Mouse (Mus musculus) neural tube, embryonic 13.5 days (tissue): ENCODE measurements around the gene Ttll7. TPM values are rescaled to one million over a fixed set of nuclear protein-coding genes. Genes with fewer than 3 reads are reported as not detected.
A peak's percentile ranks its signal among the peaks of the same experiment; 100 is the strongest.

ENCODE experiments used
- ATAC-seq: fragments of 200-750 bp; cut with Nextera tagmentation; 2 replicates; pipeline ENCODE4 v1.8.0; 2017; ENCODE audit warnings: low read depth, mild to moderate bottlenecking, moderate TSS enrichment, moderate library complexity
- H3K27ac ChIP-seq: fragments of 300-500 bp; sonication (generic); replicated peaks from 2 replicates; pipeline ENCODE4 v1.5.1; 2015; ENCODE audit warnings: moderate library complexity, mild to moderate bottlenecking, inconsistent platforms
- H3K27me3 ChIP-seq: fragments of 300-500 bp; sonication (generic); 2 replicates; pipeline ENCODE4 v1.6.1; 2015; ENCODE audit warnings: mild to moderate bottlenecking, inconsistent platforms
- H3K36me3 ChIP-seq: fragments of 300-500 bp; sonication (generic); 2 replicates; pipeline ENCODE4 v1.6.1; 2015; ENCODE audit warnings: mild to moderate bottlenecking, inconsistent platforms
- H3K4me1 ChIP-seq: fragments of 300-500 bp; sonication (generic); replicated peaks from 2 replicates; pipeline ENCODE4 v1.6.1; 2015; ENCODE audit warnings: inconsistent platforms
- H3K4me2 ChIP-seq: fragments of 300-500 bp; sonication (generic); 2 replicates; pipeline ENCODE4 v1.6.1; 2015; ENCODE audit warnings: inconsistent platforms, mild to moderate bottlenecking, moderate library complexity
- H3K4me3 ChIP-seq: fragments of 300-500 bp; sonication (generic); 2 replicates; pipeline ENCODE4 v1.5.1; 2015; ENCODE audit warnings: mild to moderate bottlenecking, inconsistent platforms
- H3K9ac ChIP-seq: fragments of 300-500 bp; sonication (generic); 2 replicates; pipeline ENCODE4 v1.6.1; 2015; ENCODE audit warnings: moderate library complexity, mild to moderate bottlenecking, inconsistent platforms
- H3K9me3 ChIP-seq: fragments of 300-500 bp; sonication (generic); 2 replicates; pipeline ENCODE4 v1.6.1; 2016; ENCODE audit warnings: inconsistent platforms
- WGBS: fragments of 180-500 bp; shearing (Covaris S2); methylation state at CpG from one replicate; pipeline ENCODE4 v1.1.7; 2015; 5-methylcytosine and 5-hydroxymethylcytosine counted together
- polyA plus RNA-seq: library from polyadenylated mRNA; unstranded; fragments of >200 nt; fragmentation: Nextera tagmentation; extraction: Ambion mirVana; gene quantifications from 2 replicates; pipeline ENCODE4 v1.2.1, GENCODE M21; 2015

The Ttll7 gene
- polyA plus RNA-seq, 1 experiment from 2014 or later, result 20.8 TPM

DNA sequence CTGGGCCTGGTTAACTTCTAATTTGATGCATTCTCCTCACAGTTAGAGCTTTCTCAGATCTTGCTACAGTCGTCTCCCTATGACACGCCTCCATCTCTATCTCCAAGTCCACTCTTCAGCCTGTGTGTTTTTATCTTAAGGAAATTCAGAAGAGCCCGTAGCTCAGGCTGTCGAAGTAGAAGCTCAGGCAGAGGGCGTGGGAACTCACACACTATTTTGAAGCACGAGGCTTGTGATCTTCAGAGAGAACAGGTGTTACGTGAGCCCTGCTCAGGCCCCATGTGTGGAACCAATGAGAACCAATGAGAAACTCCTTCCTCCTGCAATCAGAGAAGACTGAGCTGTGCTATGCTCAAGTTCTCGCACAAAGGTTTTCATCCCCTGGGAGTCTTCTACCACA, 65.7 kb downstream of the Ttll7 start:
- Histone ChIP-seq H3K27me3 (peaks cover 3% of the 10 kb centered on the region; the same call in 1 of the 2 replicates), H3K4me2 (no peak overlapping the region), H3K27ac (no peak overlapping the region), H3K4me1 (no peaks in the 10 kb centered on the region), H3K4me3 (no peak overlapping the region), H3K36me3 (peaks cover 6% of the 10 kb centered on the region; the same call in 1 of the 2 replicates), H3K9me3 (no peaks in the 10 kb centered on the region), H3K9ac (no peak overlapping the region)
- ATAC-seq, result no peak
- WGBS, result 74% methylated on average over 8 of the region's 8 CpGs

DNA sequence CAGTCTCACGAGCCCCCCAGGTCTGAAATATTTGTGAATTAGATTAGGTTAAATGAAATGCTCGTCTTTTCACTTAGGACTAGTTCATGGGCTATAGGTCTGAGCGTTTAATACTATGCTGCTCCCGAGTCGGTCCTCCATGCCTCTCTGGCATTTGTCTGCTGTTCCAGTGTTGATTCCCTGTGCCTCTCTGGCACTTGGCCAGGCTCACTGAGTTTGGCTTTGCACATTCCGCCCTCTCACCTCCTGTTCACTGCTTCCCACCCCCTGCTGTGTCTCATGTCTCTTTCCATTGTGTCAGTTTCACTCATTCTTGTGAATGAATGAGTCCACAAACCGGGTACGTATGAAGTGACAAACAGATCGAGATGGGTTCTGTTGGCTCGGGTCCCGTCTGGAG, 66.2 kb downstream of the Ttll7 start:
- Histone ChIP-seq H3K4me3 (no peak overlapping the region), H3K27me3 (peaks cover 3% of the 10 kb centered on the region; the same call in 1 of the 2 replicates), H3K27ac (no peak overlapping the region), H3K9ac (no peak overlapping the region), H3K4me2 (no peak overlapping the region), H3K9me3 (no peaks in the 10 kb centered on the region), H3K4me1 (no peaks in the 10 kb centered on the region), H3K36me3 (peaks cover 6% of the 10 kb centered on the region; the same call in 1 of the 2 replicates)
- 63% methylated on average over 11 of the region's 11 CpGs for WGBS
- no peak for ATAC-seq

DNA sequence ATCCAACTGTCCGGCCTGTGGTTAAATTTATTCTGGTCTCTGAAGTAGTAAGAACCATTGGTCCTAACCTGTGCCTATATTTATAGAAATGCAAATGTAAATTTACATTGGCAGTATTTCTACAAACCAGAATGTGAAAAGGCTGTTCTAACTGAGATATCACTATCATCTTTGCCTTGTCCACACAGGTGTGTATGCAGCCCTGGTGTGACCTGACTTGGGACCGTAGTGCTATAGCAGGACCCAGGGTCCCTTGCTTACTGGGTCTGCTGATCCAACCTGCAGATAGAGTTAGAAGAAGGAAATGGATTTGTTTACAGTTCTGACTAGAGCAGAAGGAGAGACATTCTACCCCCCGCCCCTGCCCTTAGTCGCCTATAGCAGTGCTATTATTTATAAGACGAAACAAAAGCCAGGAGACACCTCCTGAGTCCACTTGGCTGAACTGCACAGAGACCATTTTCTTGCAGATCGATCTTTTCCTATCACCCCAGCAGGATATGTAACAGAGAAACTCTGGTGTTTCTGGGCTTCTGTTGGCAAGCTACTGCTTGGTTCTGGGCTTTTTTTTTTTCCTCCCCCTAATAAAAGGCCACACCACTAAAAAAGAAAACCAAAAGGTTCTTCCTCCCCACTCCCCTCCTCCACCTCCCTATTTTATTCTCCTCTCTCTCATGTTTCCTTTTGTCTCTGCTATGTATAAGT, 75.3 kb downstream of the Ttll7 start:
- H3K4me1 ChIP-seq, result no peaks in the 10 kb centered on the region
- no peak overlapping the region for H3K9ac ChIP-seq
- no peaks in the 10 kb centered on the region for H3K27me3 ChIP-seq
- no peak overlapping the region for H3K27ac ChIP-seq
- no peak overlapping the region for H3K4me3 ChIP-seq
- no peak for ATAC-seq
- 86% methylated on average over 6 of the region's 6 CpGs for WGBS
- no peak overlapping the region for H3K4me2 ChIP-seq
- peaks cover 30% of the 10 kb centered on the region for H3K36me3 ChIP-seq
- H3K9me3 ChIP-seq, result no peaks in the 10 kb centered on the region

DNA sequence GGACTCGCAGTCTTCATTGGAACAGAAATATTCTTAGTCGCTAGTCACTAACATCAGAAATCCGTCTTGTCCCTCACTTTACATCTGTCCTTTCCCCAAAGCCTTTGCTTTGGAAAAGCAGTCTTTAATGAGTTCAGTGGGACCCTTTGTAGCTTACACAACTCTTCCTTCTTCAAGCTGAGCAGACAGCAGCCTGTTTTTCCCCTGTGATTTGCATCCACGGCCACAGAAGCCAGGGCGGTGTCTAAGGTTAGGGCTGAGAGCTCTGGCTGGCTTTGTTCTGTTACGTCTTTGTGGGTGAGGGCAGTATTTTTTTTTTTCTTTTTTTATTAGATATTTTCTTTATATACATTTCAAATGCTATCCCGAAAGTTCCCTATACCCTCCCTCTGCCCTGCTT, 76.0 kb downstream of the Ttll7 start:
- 87% methylated on average over 7 of the region's 7 CpGs for WGBS
- ATAC-seq, result no peak
- H3K36me3 ChIP-seq, result peaks cover 30% of the 10 kb centered on the region
- H3K27ac ChIP-seq, result no peak overlapping the region
- H3K4me1 ChIP-seq, result no peaks in the 10 kb centered on the region
- H3K9me3 ChIP-seq, result no peaks in the 10 kb centered on the region
- no peaks in the 10 kb centered on the region for H3K27me3 ChIP-seq
- H3K4me2 ChIP-seq, result no peak overlapping the region
- H3K4me3 ChIP-seq, result no peak overlapping the region
- no peak overlapping the region for H3K9ac ChIP-seq

DNA sequence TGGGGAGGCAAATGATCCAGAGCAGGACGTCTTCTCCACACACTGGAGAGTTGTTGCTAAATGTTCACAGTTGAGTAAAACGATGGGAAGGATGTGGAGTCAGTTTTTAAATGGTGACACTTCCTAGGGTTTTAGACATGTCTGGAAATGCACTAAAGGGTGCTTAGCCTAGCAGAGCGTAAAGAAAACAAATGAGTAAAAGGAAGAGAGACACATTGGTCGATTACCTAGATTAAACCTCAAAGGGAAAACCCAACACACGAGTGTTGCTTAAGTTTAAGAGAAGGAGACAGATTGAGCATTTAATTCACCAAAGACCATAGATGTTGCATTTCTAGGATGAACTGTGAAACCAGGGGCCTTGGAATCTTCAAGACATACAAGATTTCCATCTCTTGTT, 76.8 kb downstream of the Ttll7 start:
- no peak overlapping the region for H3K27ac ChIP-seq
- no peak for ATAC-seq
- no peaks in the 10 kb centered on the region for H3K27me3 ChIP-seq
- WGBS, result 82% methylated on average over 5 of the region's 5 CpGs
- no peaks in the 10 kb centered on the region for H3K9me3 ChIP-seq
- no peak overlapping the region for H3K4me2 ChIP-seq
- H3K9ac ChIP-seq, result no peak overlapping the region
- H3K4me3 ChIP-seq, result no peak overlapping the region
- H3K4me1 ChIP-seq, result no peaks in the 10 kb centered on the region
- H3K36me3 ChIP-seq, result peaks cover 30% of the 10 kb centered on the region

DNA sequence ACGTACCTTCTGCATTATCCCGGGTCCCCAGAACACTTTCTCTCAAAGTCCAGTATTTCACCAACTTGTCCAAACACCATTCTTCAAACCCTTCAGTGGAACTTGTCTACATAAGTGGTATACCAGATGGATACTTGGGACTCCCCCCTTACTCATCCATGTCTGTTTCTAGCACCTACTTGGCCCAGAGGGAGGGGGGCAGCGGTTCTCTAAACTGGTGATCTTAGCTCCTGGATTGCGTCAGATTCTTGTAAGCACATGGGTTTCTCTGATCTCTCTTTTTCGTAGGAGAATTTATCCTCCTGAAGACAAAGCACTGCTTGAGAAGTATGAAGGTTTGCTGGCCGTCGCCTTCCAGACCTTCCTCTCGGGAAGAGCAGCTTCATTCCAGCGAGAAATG, 79.0 kb downstream of the Ttll7 start:
- no peaks in the 10 kb centered on the region for H3K27me3 ChIP-seq
- WGBS, result 92% methylated on average over 9 of the region's 9 CpGs
- H3K4me3 ChIP-seq, result no peak overlapping the region
- no peak for ATAC-seq
- H3K36me3 ChIP-seq, result peaks cover 45% of the 10 kb centered on the region
- H3K4me1 ChIP-seq, result no peaks in the 10 kb centered on the region
- no peaks in the 10 kb centered on the region for H3K9me3 ChIP-seq
- no peak overlapping the region for H3K4me2 ChIP-seq
- no peak overlapping the region for H3K9ac ChIP-seq
- H3K27ac ChIP-seq, result no peak overlapping the region

DNA sequence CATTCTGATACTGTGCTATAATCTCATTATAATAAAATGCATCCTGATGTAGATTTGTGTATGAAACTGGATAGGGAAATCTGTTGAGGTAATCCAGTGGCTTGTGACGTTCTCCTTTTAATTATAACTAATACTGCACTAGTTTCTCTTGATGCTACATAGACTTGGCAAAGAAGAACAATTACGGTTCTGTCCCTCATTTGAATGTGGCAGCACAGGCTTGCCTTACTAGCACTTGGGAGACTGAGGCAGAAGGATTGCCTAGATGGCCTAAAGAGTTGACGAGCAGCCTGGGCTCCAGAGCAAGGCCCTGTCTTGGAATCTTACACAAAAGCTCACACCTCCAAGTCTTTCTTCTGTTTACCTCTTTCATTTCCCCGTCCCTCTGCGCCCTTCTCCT, 80.3 kb downstream of the Ttll7 start:
- ATAC-seq, result no peak
- H3K4me1 ChIP-seq, result no peaks in the 10 kb centered on the region
- H3K36me3 ChIP-seq, result peaks cover 49% of the 10 kb centered on the region
- 86% methylated on average over 5 of the region's 5 CpGs for WGBS
- no peaks in the 10 kb centered on the region for H3K9me3 ChIP-seq
- H3K9ac ChIP-seq, result no peak overlapping the region
- no peak overlapping the region for H3K4me2 ChIP-seq
- H3K27ac ChIP-seq, result no peak overlapping the region
- H3K4me3 ChIP-seq, result no peak overlapping the region
- no peaks in the 10 kb centered on the region for H3K27me3 ChIP-seq

DNA sequence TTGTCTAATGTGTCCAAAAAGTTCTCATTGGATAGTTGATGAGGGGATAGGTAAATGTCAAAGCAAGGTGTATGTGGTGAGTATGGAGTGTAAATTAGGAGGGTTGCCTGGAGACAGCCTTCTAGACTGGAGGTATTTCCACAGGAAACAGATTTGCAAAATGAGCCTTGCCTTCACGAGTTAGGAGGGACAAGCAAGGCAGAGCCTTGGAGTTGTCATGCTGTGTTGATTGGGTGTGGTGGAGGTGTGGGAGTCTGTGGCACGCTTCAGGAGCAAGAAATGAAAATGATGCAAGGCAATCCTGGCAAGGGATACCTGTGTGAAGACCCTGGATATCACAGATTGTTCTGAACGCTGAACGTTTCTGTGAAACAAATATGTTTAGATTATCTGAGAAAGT, 84.7 kb downstream of the Ttll7 start:
- no peaks in the 10 kb centered on the region for H3K27me3 ChIP-seq
- peaks cover 30% of the 10 kb centered on the region for H3K36me3 ChIP-seq
- H3K4me2 ChIP-seq, result no peak overlapping the region
- peaks cover 6% of the 10 kb centered on the region; the same call in 1 of the 2 replicates for H3K4me1 ChIP-seq
- ATAC-seq, result no peak
- no peak overlapping the region for H3K4me3 ChIP-seq
- no peak overlapping the region for H3K27ac ChIP-seq
- H3K9me3 ChIP-seq, result no peaks in the 10 kb centered on the region
- H3K9ac ChIP-seq, result no peak overlapping the region
- WGBS, result 82% methylated on average over 4 of the region's 4 CpGs

DNA sequence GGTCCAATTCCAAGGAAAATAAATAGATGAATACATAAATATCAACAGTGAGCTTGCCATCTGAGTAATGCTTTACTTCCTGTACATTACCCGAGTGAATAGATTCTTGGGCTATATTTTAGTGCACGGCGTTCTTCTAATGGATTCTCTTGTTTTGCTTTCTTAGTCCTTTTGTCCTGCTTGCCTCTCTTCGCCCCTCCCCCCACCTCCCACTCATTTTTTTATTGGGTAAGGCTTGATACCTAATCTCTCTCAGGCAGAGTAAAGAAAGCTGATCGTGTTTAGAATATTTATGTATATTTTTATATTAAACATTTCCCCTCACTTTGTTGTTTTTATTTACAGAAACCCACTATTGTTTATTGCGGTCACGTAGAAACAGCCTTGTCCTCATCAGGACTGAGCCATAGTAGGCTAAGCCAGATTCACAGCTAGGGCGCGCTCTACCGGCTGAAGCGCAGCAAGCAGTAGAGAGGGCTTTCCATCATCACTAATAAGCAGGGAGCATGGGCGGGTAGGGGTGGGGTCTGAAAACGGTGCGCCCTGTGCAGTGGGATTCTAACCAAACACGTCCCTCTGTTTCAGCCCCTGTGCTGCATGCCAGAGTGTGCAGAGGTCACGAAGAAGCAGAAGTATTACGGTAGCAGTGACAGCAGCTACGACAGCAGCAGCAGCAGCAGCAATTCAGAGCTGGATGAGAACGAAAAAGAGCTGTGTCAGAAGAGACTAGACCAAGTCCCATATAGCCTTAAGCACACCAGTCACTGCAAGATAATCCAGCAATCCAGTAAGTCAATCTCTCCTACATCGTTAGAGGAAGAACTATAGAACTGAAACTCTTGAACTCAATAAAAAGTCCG, 87.5 kb downstream of the Ttll7 start:
- peak overlapping the region; percentile 34 for H3K4me2 ChIP-seq
- peaks cover 6% of the 10 kb centered on the region; the same call in 1 of the 2 replicates for H3K4me1 ChIP-seq
- peak; percentile 93 for ATAC-seq
- H3K27me3 ChIP-seq, result no peaks in the 10 kb centered on the region
- H3K9ac ChIP-seq, result no peak overlapping the region
- H3K9me3 ChIP-seq, result no peaks in the 10 kb centered on the region
- no peak overlapping the region for H3K27ac ChIP-seq
- peaks cover 22% of the 10 kb centered on the region for H3K36me3 ChIP-seq
- 24% methylated on average over 21 of the region's 21 CpGs for WGBS
- H3K4me3 ChIP-seq, result no peak overlapping the region

DNA sequence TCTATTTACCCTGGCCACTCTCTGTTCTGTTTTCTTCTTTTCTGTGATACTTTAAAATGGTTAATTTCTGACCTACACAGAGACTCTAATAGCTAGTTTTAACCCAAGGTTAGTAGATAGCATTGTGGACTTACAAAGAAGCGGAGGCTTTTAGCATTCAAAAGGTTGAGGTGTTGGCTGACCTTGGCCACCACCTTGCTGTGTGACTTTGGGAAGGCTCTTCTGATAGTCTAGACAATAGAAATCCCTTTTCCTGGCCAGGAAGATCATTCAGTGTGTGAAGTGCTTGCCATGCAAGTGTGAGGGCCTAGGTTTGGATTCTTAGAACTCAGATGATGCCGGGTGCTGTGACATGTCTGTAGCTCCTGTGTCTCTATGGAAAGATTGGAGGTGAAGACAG, 90.9 kb downstream of the Ttll7 start:
- Histone ChIP-seq H3K9me3 (no peaks in the 10 kb centered on the region), H3K36me3 (peaks cover 4% of the 10 kb centered on the region), H3K9ac (no peak overlapping the region), H3K27ac (no peak overlapping the region), H3K4me1 (peaks cover 6% of the 10 kb centered on the region; the same call in 1 of the 2 replicates), H3K4me2 (no peak overlapping the region), H3K27me3 (no peaks in the 10 kb centered on the region), H3K4me3 (no peak overlapping the region)
- 97% methylated on average over 2 of the region's 2 CpGs for WGBS
- ATAC-seq, result no peak

DNA sequence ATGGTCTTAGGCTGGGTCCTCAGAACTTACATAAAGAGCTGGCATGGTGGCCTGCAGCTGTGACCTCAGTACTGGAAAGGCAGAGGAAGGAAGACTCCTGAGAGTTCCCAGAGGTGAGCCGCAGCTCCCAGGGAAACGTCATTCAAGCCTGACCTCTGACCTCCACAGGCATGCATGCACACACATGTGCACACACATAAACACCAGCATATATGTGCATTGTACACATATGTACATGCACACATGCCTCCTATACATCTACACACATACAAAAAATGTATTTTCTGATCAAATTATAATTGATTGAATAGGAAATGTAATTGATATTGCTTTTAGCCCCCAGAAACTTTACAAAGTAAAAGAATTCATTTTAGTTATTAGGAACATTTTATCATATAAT, 93.2 kb downstream of the Ttll7 start:
- Histone ChIP-seq H3K4me3 (no peak overlapping the region), H3K4me1 (no peaks in the 10 kb centered on the region), H3K9ac (no peak overlapping the region), H3K27ac (no peak overlapping the region), H3K4me2 (no peak overlapping the region), H3K27me3 (no peaks in the 10 kb centered on the region), H3K9me3 (no peaks in the 10 kb centered on the region), H3K36me3 (peaks cover 8% of the 10 kb centered on the region; the same call in 1 of the 2 replicates)
- 42% methylated on average over 2 of the region's 2 CpGs for WGBS
- ATAC-seq, result 0 out of 2 replicates have a peak, but pooled peaks have one; percentile 41

DNA sequence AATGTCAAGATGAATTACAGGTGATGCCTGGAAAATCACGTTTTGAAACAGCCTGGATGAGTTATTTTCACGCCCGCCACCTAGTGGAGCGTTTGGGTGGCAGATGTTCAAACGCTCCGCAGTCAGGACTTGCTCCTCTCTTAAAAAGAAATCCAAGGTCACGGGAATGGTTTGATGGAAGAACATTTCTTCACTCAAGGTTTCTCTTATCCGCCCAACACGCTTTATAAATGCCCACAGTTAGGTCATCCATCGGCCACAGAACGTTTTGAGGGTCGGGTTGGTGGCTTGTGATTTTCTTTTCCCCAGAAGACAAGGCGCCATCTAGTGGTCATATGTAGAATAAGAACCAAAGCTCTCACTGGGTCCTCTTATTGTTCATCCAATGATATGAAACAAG, 93.7 kb downstream of the Ttll7 start:
- H3K9me3 ChIP-seq, result no peaks in the 10 kb centered on the region
- H3K9ac ChIP-seq, result peak overlapping the region; percentile 67
- ATAC-seq, result peak; percentile 75
- H3K27ac ChIP-seq, result no peak overlapping the region
- H3K36me3 ChIP-seq, result peaks cover 8% of the 10 kb centered on the region; the same call in 1 of the 2 replicates
- peak overlapping the region; percentile 39 for H3K4me3 ChIP-seq
- no peaks in the 10 kb centered on the region for H3K27me3 ChIP-seq
- H3K4me2 ChIP-seq, result peak overlapping the region; percentile 56
- H3K4me1 ChIP-seq, result no peaks in the 10 kb centered on the region
- 1% methylated on average over 13 of the region's 13 CpGs for WGBS
